Mouse (Mus musculus) embryonic fibroblast, embryonic 13.5 days (primary cell): ENCODE data around the gene Rhoc. TPM values are rescaled to one million over a fixed set of nuclear protein-coding genes. Genes with fewer than 3 reads are reported as not detected.
A peak's percentile ranks its signal among the peaks of the same experiment; 100 is the strongest.

Source experiments
- H3K27ac ChIP-seq: 2 replicates; pipeline ENCODE4 v1.5.1; 2012; ENCODE audit warnings: low read length, control low read depth, inconsistent platforms; ENCODE audit not compliant: insufficient read depth
- H3K4me1 ChIP-seq: 2 replicates; pipeline ENCODE4 v1.6.1; 2011; ENCODE audit warnings: low read length; ENCODE audit not compliant: control insufficient read depth, insufficient read depth
- H3K4me3 ChIP-seq: 2 replicates; pipeline ENCODE4 v1.5.1; 2011; ENCODE audit warnings: mild to moderate bottlenecking, control low read depth, low read length; ENCODE audit not compliant: insufficient read depth
- CTCF ChIP-seq: IDR thresholded peaks from 2 replicates; pipeline ENCODE4 v1.5.1; 2011; ENCODE audit warnings: mild to moderate bottlenecking, control low read depth, low read length, moderate library complexity, borderline replicate concordance; ENCODE audit not compliant: insufficient read depth
- POLR2A ChIP-seq: IDR thresholded peaks from 2 replicates; pipeline ENCODE4 v1.6.1; 2011; ENCODE audit warnings: low read depth, mild to moderate bottlenecking, control low read depth, low read length, moderate library complexity
- polyA plus RNA-seq: library from polyadenylated mRNA; stranded (reverse); fragments of >200 nt; gene quantifications from 2 replicates; pipeline ENCODE4 v1.2.4, GENCODE M21; 2011; ENCODE audit warnings: low read depth; ENCODE audit not compliant: missing spikeins, insufficient read length

Gene Rhoc
- polyA plus RNA-seq, 1 experiment = 439 TPM

DNA sequence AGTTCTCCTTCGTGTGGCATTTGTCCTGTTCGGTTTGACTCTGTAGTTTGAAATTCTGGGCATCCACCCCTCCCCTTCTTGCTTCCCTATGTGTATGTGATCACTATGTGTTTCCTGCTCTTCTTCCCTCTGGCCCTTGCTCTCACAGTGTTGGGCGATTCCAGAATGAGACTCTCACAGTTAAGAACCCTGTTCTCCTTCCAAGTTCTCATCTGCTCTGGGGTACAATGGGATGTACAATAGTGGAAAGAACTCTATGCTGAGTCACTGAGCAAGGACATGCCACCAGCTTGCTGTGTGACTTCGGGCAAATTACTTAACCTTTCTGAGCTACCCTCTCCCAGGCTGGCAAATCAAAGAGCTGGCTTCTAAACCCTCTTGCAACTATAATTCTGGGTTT, 20.5 kb upstream of the Rhoc start:
- no peak overlapping the region for H3K27ac ChIP-seq
- H3K4me3 ChIP-seq = no peak overlapping the region
- no peaks in the 10 kb centered on the region for H3K4me1 ChIP-seq
- TF ChIP-seq CTCF (no peak), POLR2A (no peak)

- H3K4me3 ChIP-seq = no peak overlapping the region
- TF ChIP-seq CTCF = no peak
- no peak for TF ChIP-seq POLR2A
- H3K27ac ChIP-seq = no peak overlapping the region
- H3K4me1 ChIP-seq = no peaks in the 10 kb centered on the region
Observed at GRCm38 (mm10) chr3:104769135-104769534, 19.0 kb upstream of the Rhoc start.

DNA sequence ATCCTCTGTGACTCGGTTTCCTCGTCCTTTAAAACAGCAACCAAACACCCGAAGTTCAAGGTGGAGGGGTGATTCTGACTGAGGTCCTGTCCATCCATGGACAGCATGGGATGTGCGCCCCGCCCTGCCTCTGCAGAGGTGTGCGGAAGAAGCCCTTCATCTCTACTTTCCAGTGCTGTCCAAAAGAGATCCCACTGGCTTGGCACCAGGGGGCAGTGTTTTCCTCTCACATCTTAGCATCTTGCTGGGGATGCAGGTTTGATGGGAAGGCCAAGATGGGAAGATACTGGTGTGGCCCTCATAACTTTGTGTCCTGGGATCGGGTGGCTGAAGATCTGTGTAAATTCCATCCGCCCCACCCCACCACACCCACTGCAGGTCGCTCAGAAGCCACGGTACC, 18.1 kb upstream of the Rhoc start:
- Histone ChIP-seq H3K4me3 (no peak overlapping the region), H3K27ac (no peak overlapping the region), H3K4me1 (no peaks in the 10 kb centered on the region)
- TF ChIP-seq CTCF (0 out of 2 replicates have a peak, but pooled peaks have one; percentile 14), POLR2A (no peak)

- no peak overlapping the region for H3K27ac ChIP-seq
- no peaks in the 10 kb centered on the region for H3K4me1 ChIP-seq
- H3K4me3 ChIP-seq = no peak overlapping the region
- no peak for TF ChIP-seq POLR2A
- TF ChIP-seq CTCF = no peak
Observed at GRCm38 (mm10) chr3:104770918-104771317, 17.3 kb upstream of the Rhoc start.

DNA sequence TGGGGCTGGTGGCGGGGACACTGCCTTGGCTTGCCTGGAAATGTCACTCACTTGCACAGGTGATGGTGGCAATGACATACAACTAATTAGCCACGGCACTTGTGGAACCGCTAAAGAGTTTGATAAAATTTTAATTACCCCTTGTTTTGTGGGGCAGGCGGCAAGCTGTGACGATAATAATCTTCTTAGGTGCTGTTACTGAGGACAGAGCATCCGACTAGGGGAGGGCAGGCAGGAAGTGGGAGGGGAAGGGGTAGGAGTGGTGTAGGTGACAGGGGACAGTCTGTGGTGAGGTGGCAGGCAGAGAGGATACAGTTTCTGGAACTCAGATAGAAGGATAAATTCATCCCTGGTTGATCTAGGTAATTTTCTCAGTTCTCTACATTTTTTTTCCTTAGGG, 16.7 kb upstream of the Rhoc start:
- Histone ChIP-seq H3K4me3 (no peak overlapping the region), H3K27ac (no peak overlapping the region), H3K4me1 (no peaks in the 10 kb centered on the region)
- TF ChIP-seq CTCF (no peak), POLR2A (no peak)

DNA sequence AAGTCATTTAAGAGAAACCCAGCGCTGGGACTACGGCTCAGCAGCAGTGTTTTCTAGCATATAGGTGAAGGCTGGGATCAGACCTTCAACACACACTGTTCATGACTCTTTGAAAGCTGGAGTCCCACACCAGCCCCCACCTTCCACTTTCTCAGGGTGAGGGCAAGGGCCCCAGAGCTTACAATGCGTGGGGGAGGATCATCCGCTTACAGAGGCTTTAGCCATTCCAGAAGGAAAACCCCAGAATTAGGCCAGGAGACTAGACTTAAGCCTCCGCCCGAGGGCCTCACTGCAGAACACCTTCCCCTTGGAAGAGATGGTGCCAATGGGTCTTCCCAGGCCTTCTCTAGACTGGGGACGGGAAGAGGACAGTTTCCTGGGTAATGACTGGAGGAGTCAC, 14.9 kb upstream of the Rhoc start:
- H3K27ac ChIP-seq = no peak overlapping the region
- H3K4me1 ChIP-seq = no peaks in the 10 kb centered on the region

GRCm38 (mm10) chr3:104777342-104777741, 10.8 kb upstream of the Rhoc start:
- TF ChIP-seq CTCF = no peak; the same call in 1 of the 2 replicates
- no peak for TF ChIP-seq POLR2A
- H3K27ac ChIP-seq = no peak overlapping the region
- H3K4me1 ChIP-seq = peaks cover 3% of the 10 kb centered on the region; the same call in 1 of the 2 replicates

More for the DNA sequence above, 14.9 kb upstream of the Rhoc start:
- H3K4me3 ChIP-seq = no peak overlapping the region
- TF ChIP-seq CTCF (no peak), POLR2A (no peak)

GRCm38 (mm10) chr3:104779949-104780348, 8.2 kb upstream of the Rhoc start:
- TF ChIP-seq POLR2A (no peak), CTCF (peak; percentile 75)

More at GRCm38 (mm10) chr3:104777342-104777741, 10.8 kb upstream of the Rhoc start:
- H3K4me3 ChIP-seq = no peak overlapping the region

GRCm38 (mm10) chr3:104780561-104781420, 7.4 kb upstream of the Rhoc start, which contains the start of gene Ppm1j:
TSS of gene Ppm1j (plus strand) at chr3:104781056.
- TF ChIP-seq POLR2A (no peak), CTCF (no peak)
- Histone ChIP-seq H3K4me3 (peak within 1 kb of the TSS; percentile 53), H3K4me1 (peaks cover 4% of the 10 kb centered on the region; the same call in 1 of the 2 replicates), H3K27ac (no peak within 1 kb of the TSS)

More at GRCm38 (mm10) chr3:104779949-104780348, 8.2 kb upstream of the Rhoc start:
- no peak overlapping the region for H3K4me3 ChIP-seq
- H3K4me1 ChIP-seq = peaks cover 4% of the 10 kb centered on the region; the same call in 1 of the 2 replicates
- H3K27ac ChIP-seq = no peak overlapping the region

DNA sequence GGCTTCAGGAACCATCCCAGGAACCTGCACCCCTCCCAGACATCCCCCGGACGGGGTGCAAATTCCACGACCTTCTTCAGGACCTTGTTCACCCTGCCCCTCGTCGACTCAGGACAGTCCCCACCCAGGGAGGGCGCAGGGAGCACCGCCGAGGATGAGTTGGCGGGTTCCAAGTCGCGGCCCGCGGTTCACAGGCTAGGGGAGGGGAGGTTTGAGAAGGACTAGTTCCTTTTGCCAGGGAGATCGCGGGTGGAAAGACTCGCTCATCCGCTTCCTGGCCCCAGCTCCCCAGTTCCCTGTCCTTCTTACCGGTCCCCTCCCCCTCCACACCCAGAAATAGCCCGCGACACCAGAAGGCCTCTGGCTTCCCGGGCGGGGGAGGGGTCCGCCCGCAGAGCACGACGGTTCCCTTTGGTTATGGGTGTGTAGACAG, 6.7 kb upstream of the Rhoc start, which contains the start of gene Fam19a3:
TSS of gene Fam19a3 (minus strand) at position 370 of the 433 bp plus-strand sequence.
- Histone ChIP-seq H3K4me1 (peaks cover 4% of the 10 kb centered on the region; the same call in 1 of the 2 replicates), H3K27ac (no peak within 1 kb of the TSS), H3K4me3 (peak within 1 kb of the TSS; percentile 53)
- no peak for TF ChIP-seq CTCF
- no peak for TF ChIP-seq POLR2A
